Comparison of ENCODE assay signal across 18 mouse cellular contexts in the genomic region with DNA sequence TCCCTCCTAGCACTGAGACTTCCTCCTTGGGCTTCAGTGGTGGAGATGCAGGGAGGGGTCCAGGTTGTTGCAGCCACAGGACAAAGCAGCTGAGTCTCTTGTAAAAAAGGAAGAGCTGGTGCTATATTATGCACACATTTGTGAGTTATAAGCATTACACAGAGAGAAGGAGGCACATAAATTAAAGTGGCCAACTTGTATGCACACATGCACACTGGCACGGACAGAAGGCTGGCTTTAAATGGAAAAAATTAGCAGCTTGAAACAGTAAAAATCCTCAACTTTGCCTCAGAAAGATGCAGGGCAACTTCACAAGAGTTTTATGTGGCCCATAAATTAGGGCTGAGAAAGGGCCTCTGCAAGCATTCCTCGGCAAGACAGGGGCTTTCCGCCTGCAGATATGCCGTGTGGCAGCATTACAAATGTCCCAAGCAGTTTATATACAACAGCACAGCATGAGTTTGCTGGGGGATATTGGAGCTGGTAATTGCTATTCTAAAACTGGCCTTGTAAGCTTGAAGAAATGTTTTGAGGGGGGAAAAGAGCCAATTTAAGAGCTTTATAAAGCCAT. TPM values are rescaled to one million over a fixed set of nuclear protein-coding genes. Genes with fewer than 3 reads are reported as not detected.
DNase-seq lines count a peak whose midpoint lies in the region; ATAC-seq lines count a peak whose summit lies in the region.
"Had no signal": no experiment of that assay in that cellular context is flagged by ENCODE, and none has a peak within 500 bp of the region (broad histone marks: within the 10 kb centered on the region; RNA-seq: fewer than 3 reads in every experiment).

No protein-coding gene starts in this region.

- 20% methylated on average over 4 of the region's 4 CpGs for WGBS in kidney, embryonic 14.5 days
- 59% methylated on average over 4 of the region's 4 CpGs for WGBS in midbrain, embryonic 10.5 days
- WGBS in midbrain, embryonic 14.5 days, result 30% methylated on average over 4 of the region's 4 CpGs
- WGBS in limb, embryonic 12.5 days, result 3% methylated on average over 4 of the region's 4 CpGs

- no peak overlapping the region for H3K9ac ChIP-seq in kidney, embryonic 14.5 days (ENCODE audit: low read depth, low read length)
- no peak overlapping the region for H3K9ac ChIP-seq in midbrain, embryonic 14.5 days (replicated peaks; ENCODE audit: low read length)
- no peak overlapping the region for H3K9ac ChIP-seq in limb, embryonic 12.5 days (replicated peaks)
- H3K9ac ChIP-seq: liver, embryonic 14.5 days; midbrain, embryonic 12.5 days had no signal

- H3K27me3 ChIP-seq in kidney, embryonic 14.5 days (ENCODE audit: control insufficient read depth, insufficient read depth, low read length), result no peaks in the 10 kb centered on the region
- no peaks in the 10 kb centered on the region; the same call in 1 of the 2 replicates for H3K27me3 ChIP-seq in midbrain, embryonic 10.5 days (ENCODE audit: low read depth, poor library complexity, severe bottlenecking)
- no peaks in the 10 kb centered on the region for H3K27me3 ChIP-seq in midbrain, embryonic 14.5 days (ENCODE audit: control insufficient read depth, insufficient read depth, low read length)
- H3K27me3 ChIP-seq in limb, embryonic 12.5 days, result peaks cover 71% of the 10 kb centered on the region
- H3K27me3 ChIP-seq: midbrain, embryonic 12.5 days had no signal

- no peak for DNase-seq in kidney, adult 18-20 months
- DNase-seq in midbrain, embryonic 10.5 days (ENCODE audit: low spot score), result no peak
- no peak for DNase-seq in midbrain, embryonic 14.5 days
- DNase-seq in natural killer cell, adult 2 months (ENCODE audit: low spot score in 2 of 2), result no peak
- DNase-seq: adrenal gland, adult 8-10 months; heart, postnatal 36 days; layer of hippocampus, adult 9-11 months had no signal

- H3K4me2 ChIP-seq in kidney, embryonic 14.5 days (replicated peaks; ENCODE audit: low read depth, low read length), result no peak overlapping the region
- H3K4me2 ChIP-seq in midbrain, embryonic 14.5 days (ENCODE audit: low read length), result no peak overlapping the region
- H3K4me2 ChIP-seq in limb, embryonic 12.5 days, result peak overlapping the region; percentile 28; the same call in 1 of the 2 replicates
- H3K4me2 ChIP-seq: heart, embryonic 11.5 days; midbrain, embryonic 12.5 days had no signal

- peak overlapping the region; percentile 57; the same call in 1 of the 2 replicates for H3K27ac ChIP-seq in kidney, embryonic 14.5 days (ENCODE audit: low read depth, low read length)
- H3K27ac ChIP-seq in midbrain, embryonic 10.5 days (replicated peaks), result peak overlapping the region; percentile 59; the same call in 1 of the 2 replicates
- H3K27ac ChIP-seq in midbrain, embryonic 14.5 days (replicated peaks; ENCODE audit: low read depth, low read length), result no peak overlapping the region
- H3K27ac ChIP-seq in limb, embryonic 12.5 days, result peak overlapping the region; percentile 71
- H3K27ac ChIP-seq: liver, embryonic 14.5 days; midbrain, embryonic 12.5 days had no signal

- H3K4me1 ChIP-seq in kidney, embryonic 14.5 days (ENCODE audit: control insufficient read depth, insufficient read depth, low read length), result peaks cover 19% of the 10 kb centered on the region; the same call in 1 of the 2 replicates
- H3K4me1 ChIP-seq in midbrain, embryonic 10.5 days, result peaks cover 63% of the 10 kb centered on the region
- peaks cover 12% of the 10 kb centered on the region; the same call in 1 of the 2 replicates for H3K4me1 ChIP-seq in midbrain, embryonic 14.5 days (ENCODE audit: control insufficient read depth, insufficient read depth, low read length)
- peaks cover 62% of the 10 kb centered on the region for H3K4me1 ChIP-seq in limb, embryonic 12.5 days (replicated peaks)

- H3K4me3 ChIP-seq in kidney, embryonic 14.5 days (ENCODE audit: low read length), result no peak overlapping the region
- H3K4me3 ChIP-seq in midbrain, embryonic 10.5 days, result no peak overlapping the region
- H3K4me3 ChIP-seq in midbrain, embryonic 14.5 days (replicated peaks; ENCODE audit: low read depth, low read length), result no peak overlapping the region
- H3K4me3 ChIP-seq in limb, embryonic 12.5 days (replicated peaks), result no peak overlapping the region
- H3K4me3 ChIP-seq: midbrain, embryonic 12.5 days; myocyte had no signal

- H3K36me3 ChIP-seq in kidney, embryonic 14.5 days (ENCODE audit: control insufficient read depth, insufficient read depth, low read length), result no peaks in the 10 kb centered on the region
- H3K36me3 ChIP-seq in midbrain, embryonic 10.5 days, result peaks cover 41% of the 10 kb centered on the region
- H3K36me3 ChIP-seq in midbrain, embryonic 14.5 days (ENCODE audit: control insufficient read depth, insufficient read depth, low read length), result no peaks in the 10 kb centered on the region
- no peaks in the 10 kb centered on the region for H3K36me3 ChIP-seq in limb, embryonic 12.5 days

- ATAC-seq in kidney, embryonic 14.5 days (ENCODE audit: low FRiP score, low TSS enrichment), result 0 out of 2 replicates have a peak, but pooled peaks have one; percentile 36
- no peak for ATAC-seq in midbrain, embryonic 14.5 days (ENCODE audit: low FRiP score, low TSS enrichment)
- peak; percentile 46; the same call in 1 of the 2 replicates for ATAC-seq in limb, embryonic 12.5 days (ENCODE audit: insufficient number of reproducible peaks, insufficient read depth, low FRiP score, low TSS enrichment, low read depth)
- ATAC-seq in megakaryocyte-erythroid progenitor cell, adult 5-6 weeks (replicated peaks; ENCODE audit: low FRiP score, low TSS enrichment, poor library complexity, severe bottlenecking), result no peak
- ATAC-seq: CD4-positive, CD25-positive, alpha-beta regulatory T cell, adult 4 months; lung, postnatal 0 days had no signal

- no peaks in the 10 kb centered on the region for H3K9me3 ChIP-seq in kidney, embryonic 14.5 days (ENCODE audit: control insufficient read depth, low read length)
- no peaks in the 10 kb centered on the region for H3K9me3 ChIP-seq in midbrain, embryonic 10.5 days (replicated peaks)
- no peaks in the 10 kb centered on the region for H3K9me3 ChIP-seq in midbrain, embryonic 14.5 days (ENCODE audit: control insufficient read depth, low read length)
- no peaks in the 10 kb centered on the region for H3K9me3 ChIP-seq in limb, embryonic 12.5 days
- H3K9me3 ChIP-seq: midbrain, embryonic 12.5 days had no signal

RNA-seq across cellular contexts. Expression of gene Pknox2, which starts 25.4 kb away (rescaled TPM):
- 5.4 and 5.5 TPM in 2 replicates for polyA plus RNA-seq in kidney, embryonic 14.5 days (2014; fragmentation: Nextera tagmentation; extraction: Ambion mirVana)
- polyA plus RNA-seq in midbrain, embryonic 10.5 days (2016; fragmentation: Nextera tagmentation; extraction: Ambion mirVana), result 41.5 and 45.0 TPM in 2 replicates
- 18.4 and 19.6 TPM in 2 replicates for polyA plus RNA-seq in midbrain, embryonic 14.5 days (2014; fragmentation: Nextera tagmentation; extraction: Ambion mirVana)
- 15.5 and 18.6 TPM in 2 replicates for polyA plus RNA-seq in limb, embryonic 12.5 days (2016; fragmentation: Nextera tagmentation; extraction: Ambion mirVana)
- total RNA-seq in megakaryocyte-erythroid progenitor cell, adult 5-6 weeks (2014; fragmentation: Nextera tagmentation), result not detected in 2 replicates
- total RNA-seq in megakaryocyte-erythroid progenitor cell, adult 5-6 weeks (2017), result not detected in 2 replicates
- total RNA-seq: common myeloid progenitor, adult 5-6 weeks; MEL had no signal
- polyA plus RNA-seq: CD4-positive, CD25-positive, alpha-beta regulatory T cell, adult 4 months had no signal

Comparison
In these comparisons a context has a peak if more than half of its experiments do, and no peak if none do; other contexts are left out.
1. ATAC-seq: peak in kidney, embryonic 14.5 days (single experiment) and limb, embryonic 12.5 days (single experiment); none in midbrain, embryonic 14.5 days (single experiment) and megakaryocyte-erythroid progenitor cell, adult 5-6 weeks (single experiment).